Mouse (Mus musculus) spleen, adult 2 months (tissue): ENCODE data around the gene Per1.

Experiments used
- CTCF ChIP-seq: fragments of 200-500 bp; IDR thresholded peaks from 2 replicates; pipeline ENCODE4 v1.5.1; 2011; ENCODE audit warnings: mild to moderate bottlenecking, inconsistent platforms; ENCODE audit not compliant: insufficient read depth, insufficient read length, insufficient replicate concordance; ENCODE audit errors: extremely low read depth
- POLR2A ChIP-seq: fragments of 200-500 bp; IDR thresholded peaks from 2 replicates; pipeline ENCODE4 v1.6.1; 2011; ENCODE audit warnings: low read depth, low read length, inconsistent platforms

DNA sequence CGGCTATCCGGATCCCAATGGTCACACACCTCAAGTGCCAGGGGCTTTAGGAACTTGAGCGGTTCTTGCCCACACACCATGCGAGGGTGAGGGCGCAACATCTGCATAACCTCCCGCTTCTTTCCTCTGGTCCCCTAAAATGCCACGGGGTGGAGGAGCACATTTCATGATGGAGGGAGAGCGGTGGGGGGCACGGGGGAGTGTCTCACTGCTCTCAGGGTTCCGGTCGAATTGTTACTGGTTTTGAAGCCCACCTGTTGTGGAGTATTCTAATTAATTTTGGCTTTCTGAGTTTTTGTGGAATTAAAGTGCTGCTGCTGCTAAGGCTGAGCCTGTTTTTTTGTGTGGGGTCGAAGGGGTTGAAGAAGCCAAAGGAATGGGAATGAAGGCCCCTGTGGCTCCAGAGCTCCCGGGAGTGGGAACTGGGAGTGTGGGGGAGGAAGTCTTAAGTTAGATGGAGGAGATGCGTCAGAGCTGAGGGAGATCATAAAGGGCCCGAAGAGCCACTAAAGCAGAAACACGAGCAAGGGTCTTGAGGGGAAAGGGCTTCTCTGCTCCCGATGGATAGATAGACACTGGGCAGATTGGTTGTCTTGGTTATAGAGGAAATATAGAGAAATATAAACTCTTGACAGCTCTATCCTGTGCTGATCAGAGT lies 33.6 kb upstream of the Per1 start:
- TF ChIP-seq CTCF (no peak), POLR2A (no peak)
